In genomic region chr11:102144957-102145470, GRCm38 (mm10) we compare ENCODE assay signal across 10 mouse cellular contexts. TPM values are rescaled to one million over a fixed set of nuclear protein-coding genes. Genes with fewer than 3 reads are reported as not detected.
DNase-seq lines count a peak whose midpoint lies in the region; ATAC-seq and TF ChIP-seq lines count a peak whose summit lies in the region.
"Had no signal": no experiment of that assay in that cellular context is flagged by ENCODE, and none has a peak within 500 bp of the region (broad histone marks: within the 10 kb centered on the region; RNA-seq: fewer than 3 reads in every experiment).

No protein-coding gene starts in this region.

- DNase-seq in lung, postnatal 0 days (ENCODE audit: low spot score), result no peak
- DNase-seq in lung, postnatal 14 days, result no peak
- no peak for DNase-seq in liver, embryonic 11.5 days (ENCODE audit: low spot score)
- no peak for DNase-seq in thymus, adult 18-20 months
- DNase-seq in frontal cortex, adult 2 months (ENCODE audit: extremely low spot score in 1 of 2, low spot score in 1 of 2), result no peak
- DNase-seq in embryo, embryonic 10.5 days (ENCODE audit: low spot score), result no peak
- DNase-seq: thymus, postnatal 25 days had no signal

- TF ChIP-seq CTCF in lung, postnatal 0 days (IDR thresholded peaks at IDR 0.05), result no peak

- no peak for ATAC-seq in lung, postnatal 0 days
- ATAC-seq in forebrain, embryonic 13.5 days, result no peak
- ATAC-seq in liver, embryonic 11.5 days (replicated peaks; ENCODE audit: low FRiP score), result no peak
- peak; percentile 63; the same call in 1 of the 2 replicates for ATAC-seq in stomach, embryonic 16.5 days (ENCODE audit: insufficient read depth, low FRiP score)
- ATAC-seq: activated CD4-positive, CD25-positive, alpha-beta regulatory T cell, adult 4 months had no signal

- no peaks in the 10 kb centered on the region for H3K9me3 ChIP-seq in lung, postnatal 0 days (ENCODE audit: low read length)
- H3K9me3 ChIP-seq in forebrain, embryonic 13.5 days (replicated peaks), result no peaks in the 10 kb centered on the region
- H3K9me3 ChIP-seq in liver, embryonic 11.5 days (ENCODE audit: control insufficient read depth, low read length), result no peaks in the 10 kb centered on the region
- no peaks in the 10 kb centered on the region for H3K9me3 ChIP-seq in stomach, embryonic 16.5 days (replicated peaks; ENCODE audit: control insufficient read depth, low read length)

- no peak overlapping the region for H3K27ac ChIP-seq in lung, postnatal 0 days (ENCODE audit: low read length)
- no peak overlapping the region for H3K27ac ChIP-seq in forebrain, embryonic 13.5 days
- no peak overlapping the region for H3K27ac ChIP-seq in liver, embryonic 11.5 days (ENCODE audit: low read depth, low read length)
- no peak overlapping the region for H3K27ac ChIP-seq in stomach, embryonic 16.5 days (ENCODE audit: low read length)

- H3K9ac ChIP-seq in lung, postnatal 0 days (replicated peaks; ENCODE audit: low read depth), result no peak overlapping the region
- H3K9ac ChIP-seq in forebrain, embryonic 13.5 days, result no peak overlapping the region
- H3K9ac ChIP-seq in liver, embryonic 11.5 days (ENCODE audit: low read depth, low read length), result peak overlapping the region; percentile 27; the same call in 1 of the 2 replicates
- H3K9ac ChIP-seq in stomach, embryonic 16.5 days (ENCODE audit: low read length), result peak overlapping the region; percentile 17; the same call in 1 of the 2 replicates

- peaks cover 44% of the 10 kb centered on the region for H3K27me3 ChIP-seq in lung, postnatal 0 days (replicated peaks; ENCODE audit: insufficient read depth, low read length)
- peaks cover 75% of the 10 kb centered on the region for H3K27me3 ChIP-seq in forebrain, embryonic 13.5 days
- peaks cover 62% of the 10 kb centered on the region for H3K27me3 ChIP-seq in liver, embryonic 11.5 days (replicated peaks; ENCODE audit: control insufficient read depth, insufficient read depth, low read length)
- H3K27me3 ChIP-seq in stomach, embryonic 16.5 days (ENCODE audit: control insufficient read depth, insufficient read depth, low read length), result peaks cover 45% of the 10 kb centered on the region

- peak overlapping the region; percentile 10 for H3K4me3 ChIP-seq in lung, postnatal 0 days (ENCODE audit: low read depth, low read length)
- peak overlapping the region; percentile 17; the same call in 1 of the 2 replicates for H3K4me3 ChIP-seq in forebrain, embryonic 13.5 days
- peak overlapping the region; percentile 55 for H3K4me3 ChIP-seq in liver, embryonic 11.5 days (ENCODE audit: low read depth, low read length)
- H3K4me3 ChIP-seq in stomach, embryonic 16.5 days (replicated peaks; ENCODE audit: low read length), result peak overlapping the region; percentile 30

- H3K4me1 ChIP-seq in lung, postnatal 0 days (ENCODE audit: insufficient read depth, low read depth, low read length), result no peaks in the 10 kb centered on the region
- peaks cover 10% of the 10 kb centered on the region; the same call in 1 of the 2 replicates for H3K4me1 ChIP-seq in forebrain, embryonic 13.5 days
- H3K4me1 ChIP-seq in liver, embryonic 11.5 days (replicated peaks; ENCODE audit: control insufficient read depth, insufficient read depth, low read length), result peaks cover 17% of the 10 kb centered on the region
- H3K4me1 ChIP-seq in stomach, embryonic 16.5 days (ENCODE audit: control insufficient read depth, insufficient read depth, low read length), result no peaks in the 10 kb centered on the region

- WGBS in lung, postnatal 0 days, result 24% methylated on average over 13 of the region's 13 CpGs
- WGBS in forebrain, embryonic 13.5 days, result 21% methylated on average over 13 of the region's 13 CpGs
- WGBS in liver, embryonic 11.5 days, result 24% methylated on average over 13 of the region's 13 CpGs
- 29% methylated on average over 13 of the region's 13 CpGs for WGBS in stomach, embryonic 16.5 days

- H3K36me3 ChIP-seq in lung, postnatal 0 days (ENCODE audit: insufficient read depth, low read length), result no peaks in the 10 kb centered on the region
- H3K36me3 ChIP-seq in forebrain, embryonic 13.5 days (ENCODE audit: poor library complexity, severe bottlenecking), result no peaks in the 10 kb centered on the region
- H3K36me3 ChIP-seq in liver, embryonic 11.5 days (ENCODE audit: control insufficient read depth, insufficient read depth, low read length), result no peaks in the 10 kb centered on the region
- H3K36me3 ChIP-seq in stomach, embryonic 16.5 days (ENCODE audit: control insufficient read depth, insufficient read depth, low read length), result no peaks in the 10 kb centered on the region

- peak overlapping the region; percentile 30; the same call in 1 of the 2 replicates for H3K4me2 ChIP-seq in lung, postnatal 0 days (replicated peaks; ENCODE audit: low read depth, low read length)
- H3K4me2 ChIP-seq in forebrain, embryonic 13.5 days, result peak overlapping the region; percentile 44
- peak overlapping the region; percentile 80 for H3K4me2 ChIP-seq in liver, embryonic 11.5 days
- H3K4me2 ChIP-seq in stomach, embryonic 16.5 days (ENCODE audit: low read depth, low read length), result peak overlapping the region; percentile 44

- TF ChIP-seq EP300 in lung, postnatal 0 days (IDR thresholded peaks at IDR 0.05), result no peak

RNA-seq across cellular contexts. Expression of gene Nags, which starts 0.3 kb away (rescaled TPM):
- polyA plus RNA-seq in lung, postnatal 0 days (2015; fragmentation: Nextera tagmentation; extraction: Ambion mirVana), result 0.91 and 1.4 TPM in 2 replicates
- not detected in 2 replicates for polyA plus RNA-seq in forebrain, embryonic 13.5 days (2015; fragmentation: Nextera tagmentation; extraction: Ambion mirVana)
- 4.9 and 5.1 TPM in 2 replicates for polyA plus RNA-seq in liver, embryonic 11.5 days (2014; fragmentation: Nextera tagmentation; extraction: Ambion mirVana)
- 3.2 and 4.2 TPM in 2 replicates for polyA plus RNA-seq in stomach, embryonic 16.5 days (2015; fragmentation: Nextera tagmentation; extraction: Ambion mirVana)
- polyA plus RNA-seq in frontal cortex, adult 2 months (2012; rRNA removed), result 0.04 and 0.06 TPM in 2 replicates
- polyA plus RNA-seq: activated CD4-positive, CD25-positive, alpha-beta regulatory T cell, adult 4 months had no signal

RNA-seq across cellular contexts. Expression of gene Tmem101, which starts 11.2 kb away (rescaled TPM):
- polyA plus RNA-seq in lung, postnatal 0 days (2015; fragmentation: Nextera tagmentation; extraction: Ambion mirVana), result 17.6 and 18.9 TPM in 2 replicates
- polyA plus RNA-seq in forebrain, embryonic 13.5 days (2015; fragmentation: Nextera tagmentation; extraction: Ambion mirVana), result 35.6 and 39.0 TPM in 2 replicates
- 25.7 and 26.0 TPM in 2 replicates for polyA plus RNA-seq in liver, embryonic 11.5 days (2014; fragmentation: Nextera tagmentation; extraction: Ambion mirVana)
- 27.9 and 29.0 TPM in 2 replicates for polyA plus RNA-seq in stomach, embryonic 16.5 days (2015; fragmentation: Nextera tagmentation; extraction: Ambion mirVana)
- polyA plus RNA-seq in frontal cortex, adult 2 months (2012; rRNA removed), result 28.1 TPM in 2 replicates

RNA-seq across cellular contexts. Expression of gene Pyy, which starts 37.4 kb away (rescaled TPM):
- not detected in 2 replicates for polyA plus RNA-seq in lung, postnatal 0 days (2015; fragmentation: Nextera tagmentation; extraction: Ambion mirVana)
- polyA plus RNA-seq in forebrain, embryonic 13.5 days (2015; fragmentation: Nextera tagmentation; extraction: Ambion mirVana), result not detected in 2 replicates
- 1.0 and 2.4 TPM in 2 replicates for polyA plus RNA-seq in liver, embryonic 11.5 days (2014; fragmentation: Nextera tagmentation; extraction: Ambion mirVana)
- 40.5 and 56.0 TPM in 2 replicates for polyA plus RNA-seq in stomach, embryonic 16.5 days (2015; fragmentation: Nextera tagmentation; extraction: Ambion mirVana)
- not detected in 2 replicates for polyA plus RNA-seq in frontal cortex, adult 2 months (2012; rRNA removed)
- polyA plus RNA-seq: activated CD4-positive, CD25-positive, alpha-beta regulatory T cell, adult 4 months had no signal

RNA-seq across cellular contexts. Expression of gene Lsm12, which starts 40.1 kb away (rescaled TPM):
- polyA plus RNA-seq in lung, postnatal 0 days (2015; fragmentation: Nextera tagmentation; extraction: Ambion mirVana), result 74.7 and 79.9 TPM in 2 replicates
- 155 and 158 TPM in 2 replicates for polyA plus RNA-seq in forebrain, embryonic 13.5 days (2015; fragmentation: Nextera tagmentation; extraction: Ambion mirVana)
- 80.1 and 83.2 TPM in 2 replicates for polyA plus RNA-seq in liver, embryonic 11.5 days (2014; fragmentation: Nextera tagmentation; extraction: Ambion mirVana)
- 79.2 and 85.4 TPM in 2 replicates for polyA plus RNA-seq in stomach, embryonic 16.5 days (2015; fragmentation: Nextera tagmentation; extraction: Ambion mirVana)
- 32.9 and 35.5 TPM in 2 replicates for polyA plus RNA-seq in frontal cortex, adult 2 months (2012; rRNA removed)

RNA-seq across cellular contexts. Expression of gene Ppy, which starts 43.9 kb away (rescaled TPM):
- 2.6 and 4.2 TPM in 2 replicates for polyA plus RNA-seq in lung, postnatal 0 days (2015; fragmentation: Nextera tagmentation; extraction: Ambion mirVana)
- not detected in 2 replicates for polyA plus RNA-seq in forebrain, embryonic 13.5 days (2015; fragmentation: Nextera tagmentation; extraction: Ambion mirVana)
- polyA plus RNA-seq in liver, embryonic 11.5 days (2014; fragmentation: Nextera tagmentation; extraction: Ambion mirVana), result not detected in 2 replicates
- 6.0 and 6.7 TPM in 2 replicates for polyA plus RNA-seq in stomach, embryonic 16.5 days (2015; fragmentation: Nextera tagmentation; extraction: Ambion mirVana)
- not detected in 2 replicates for polyA plus RNA-seq in frontal cortex, adult 2 months (2012; rRNA removed)
- polyA plus RNA-seq: activated CD4-positive, CD25-positive, alpha-beta regulatory T cell, adult 4 months had no signal

Comparison
In these comparisons a context has a peak if more than half of its experiments do, and no peak if none do; other contexts are left out.
1. H3K4me2 ChIP-seq: peak in every context shown above with its lines; median percentile 80 in liver, embryonic 11.5 days; 44 in forebrain, embryonic 13.5 days; 44 in stomach, embryonic 16.5 days; 30 in lung, postnatal 0 days.
2. H3K9ac ChIP-seq: peak in liver, embryonic 11.5 days (single experiment) and stomach, embryonic 16.5 days (single experiment); none in lung, postnatal 0 days (single experiment) and forebrain, embryonic 13.5 days (single experiment).
3. RNA of gene Pyy, which starts 37.4 kb away (polyA plus RNA-seq): 40.5 to 56.0 TPM in stomach, embryonic 16.5 days; 1.0 to 2.4 TPM in liver, embryonic 11.5 days, not detected in lung, postnatal 0 days, not detected in forebrain, embryonic 13.5 days and not detected in frontal cortex, adult 2 months; every median in the first group is over 10 times any median in the second.
4. Peak in every context shown above with its lines, with median percentiles within 50 percentile points of each other: H3K4me3 ChIP-seq.